Mouse (Mus musculus): ENCODE data around the gene Il17c. TPM values are rescaled to one million over a fixed set of nuclear protein-coding genes. Genes with fewer than 3 reads are reported as not detected.
A peak's percentile ranks its signal among the peaks of the same experiment; 100 is the strongest.

The Il17c gene
- polyA plus RNA-seq, 1 experiment from 2014 or later, result not detected

- Histone ChIP-seq H3K27me3 (replicated peaks; ENCODE audit: control insufficient read depth, insufficient read depth, low read length) (no peaks in the 10 kb centered on the region), H3K27ac (ENCODE audit: low read depth) (peak within 1 kb of the TSS; percentile 96), H3K4me2 (ENCODE audit: low read length) (peak within 1 kb of the TSS; percentile 82), H3K9me3 (ENCODE audit: control insufficient read depth, low read length) (no peaks in the 10 kb centered on the region), H3K36me3 (ENCODE audit: control insufficient read depth, insufficient read depth, low read length) (peaks cover 11% of the 10 kb centered on the region; the same call in 1 of the 2 replicates), H3K4me1 (replicated peaks; ENCODE audit: control insufficient read depth, insufficient read depth, low read length) (peaks cover 21% of the 10 kb centered on the region), H3K4me3 (ENCODE audit: low read depth, low read length) (peak within 1 kb of the TSS; percentile 81), H3K9ac (ENCODE audit: low read length) (peak within 1 kb of the TSS; percentile 74)
- 1% methylated on average over 47 of the region's 47 CpGs for whole genome bisulfite sequencing
- ATAC-seq (replicated peaks; ENCODE audit: low FRiP score, low TSS enrichment, low read depth), result peak; percentile 97
- peak; percentile 96 for DNase-seq (ENCODE audit: low spot score)
Measured at GRCm38 (mm10) chr8:122443262-122444006, 21.6 kb downstream of the Il17c start, which contains the start of gene Mvd. TSS of gene Mvd (minus strand) at chr8:122443422.

GRCm38 (mm10) chr8:122444058-122444748 is 22.4 kb downstream of the Il17c start:
- peak; percentile 83 for DNase-seq (ENCODE audit: low spot score)
- Histone ChIP-seq H3K9ac (ENCODE audit: low read length) (peak overlapping the region; percentile 74), H3K36me3 (ENCODE audit: control insufficient read depth, insufficient read depth, low read length) (peaks cover 8% of the 10 kb centered on the region; the same call in 1 of the 2 replicates), H3K9me3 (ENCODE audit: control insufficient read depth, low read length) (no peaks in the 10 kb centered on the region), H3K4me2 (ENCODE audit: low read length) (peak overlapping the region; percentile 82), H3K27ac (ENCODE audit: low read depth) (peak overlapping the region; percentile 96), H3K4me3 (ENCODE audit: low read depth, low read length) (peak overlapping the region; percentile 81), H3K4me1 (replicated peaks; ENCODE audit: control insufficient read depth, insufficient read depth, low read length) (peaks cover 19% of the 10 kb centered on the region), H3K27me3 (replicated peaks; ENCODE audit: control insufficient read depth, insufficient read depth, low read length) (no peaks in the 10 kb centered on the region)
- ATAC-seq (replicated peaks; ENCODE audit: low FRiP score, low TSS enrichment, low read depth), result peak; percentile 30; the same call in 1 of the 2 replicates
- WGBS, result 4% methylated on average over 19 of the region's 19 CpGs

- no peaks in the 10 kb centered on the region for H3K27me3 ChIP-seq (replicated peaks; ENCODE audit: control insufficient read depth, insufficient read depth, low read length)
- H3K36me3 ChIP-seq (ENCODE audit: control insufficient read depth, insufficient read depth, low read length), result no peaks in the 10 kb centered on the region
- H3K27ac ChIP-seq (ENCODE audit: low read depth), result peak overlapping the region; percentile 96; the same call in 1 of the 2 replicates
- ATAC-seq (replicated peaks; ENCODE audit: low FRiP score, low TSS enrichment, low read depth), result no peak
- no peak overlapping the region for H3K4me3 ChIP-seq (ENCODE audit: low read depth, low read length)
- no peak overlapping the region for H3K9ac ChIP-seq (ENCODE audit: low read length)
- H3K4me2 ChIP-seq (ENCODE audit: low read length), result peak overlapping the region; percentile 82
- WGBS, result 63% methylated on average over 3 of the region's 3 CpGs
- no peak for DNase-seq (ENCODE audit: low spot score)
- H3K4me1 ChIP-seq (replicated peaks; ENCODE audit: control insufficient read depth, insufficient read depth, low read length), result peaks cover 19% of the 10 kb centered on the region
- no peaks in the 10 kb centered on the region for H3K9me3 ChIP-seq (ENCODE audit: control insufficient read depth, low read length)
Measured at GRCm38 (mm10) chr8:122445203-122445602, 23.4 kb downstream of the Il17c start.

DNA sequence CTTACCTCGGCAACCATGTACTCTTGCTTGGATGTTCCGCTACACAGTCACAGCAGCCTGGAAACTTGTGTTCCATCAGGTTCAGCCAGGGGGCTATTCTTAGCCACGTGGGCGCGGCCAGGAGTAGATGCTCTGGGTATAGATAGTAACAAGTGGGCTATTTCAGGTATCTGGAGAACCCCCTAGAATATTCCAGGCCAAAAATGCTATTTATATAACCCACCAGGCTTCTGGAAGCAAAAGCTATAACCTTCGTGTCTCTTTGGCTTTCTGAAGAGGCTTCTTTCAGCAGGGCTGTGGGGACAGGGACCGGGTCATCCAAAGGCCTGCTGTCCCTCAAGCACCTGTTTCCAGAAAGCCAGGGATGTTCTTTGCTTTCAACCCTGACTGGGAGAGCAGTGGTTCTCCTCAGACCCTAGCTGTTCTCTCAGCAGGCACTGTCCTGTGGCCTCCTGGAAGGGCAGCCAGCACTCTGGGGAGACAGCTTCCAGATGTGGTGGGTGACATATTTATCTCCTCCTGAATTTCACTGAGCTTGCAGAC is 29.4 kb downstream of the Il17c start:
- Histone ChIP-seq H3K9ac (ENCODE audit: low read length) (no peak overlapping the region), H3K9me3 (ENCODE audit: control insufficient read depth, low read length) (no peaks in the 10 kb centered on the region), H3K4me1 (replicated peaks; ENCODE audit: control insufficient read depth, insufficient read depth, low read length) (peaks cover 9% of the 10 kb centered on the region; the same call in 1 of the 2 replicates), H3K27ac (ENCODE audit: low read depth) (peak overlapping the region; percentile 9; the same call in 1 of the 2 replicates), H3K27me3 (replicated peaks; ENCODE audit: control insufficient read depth, insufficient read depth, low read length) (no peaks in the 10 kb centered on the region), H3K36me3 (ENCODE audit: control insufficient read depth, insufficient read depth, low read length) (no peaks in the 10 kb centered on the region), H3K4me3 (ENCODE audit: low read depth, low read length) (no peak overlapping the region), H3K4me2 (ENCODE audit: low read length) (peak overlapping the region; percentile 15; the same call in 1 of the 2 replicates)
- WGBS, result 57% methylated on average over 7 of the region's 7 CpGs
- DNase-seq (ENCODE audit: low spot score) (no peak), ATAC-seq (replicated peaks; ENCODE audit: low FRiP score, low TSS enrichment, low read depth) (no peak)

- DNase-seq (ENCODE audit: low spot score) (no peak), ATAC-seq (replicated peaks; ENCODE audit: low FRiP score, low TSS enrichment, low read depth) (no peak)
- Histone ChIP-seq H3K4me2 (ENCODE audit: low read length) (no peak overlapping the region), H3K9me3 (ENCODE audit: control insufficient read depth, low read length) (no peaks in the 10 kb centered on the region), H3K27ac (ENCODE audit: low read depth) (no peak overlapping the region), H3K36me3 (ENCODE audit: control insufficient read depth, insufficient read depth, low read length) (no peaks in the 10 kb centered on the region), H3K27me3 (replicated peaks; ENCODE audit: control insufficient read depth, insufficient read depth, low read length) (peaks cover 6% of the 10 kb centered on the region; the same call in 1 of the 2 replicates), H3K4me1 (replicated peaks; ENCODE audit: control insufficient read depth, insufficient read depth, low read length) (peaks cover 9% of the 10 kb centered on the region; the same call in 1 of the 2 replicates), H3K9ac (ENCODE audit: low read length) (no peak overlapping the region), H3K4me3 (ENCODE audit: low read depth, low read length) (no peak overlapping the region)
- WGBS, result 84% methylated on average over 10 of the region's 10 CpGs
Measured at GRCm38 (mm10) chr8:122452154-122452553, 30.3 kb downstream of the Il17c start.

- WGBS, result 89% methylated on average over 6 of the region's 6 CpGs
- Histone ChIP-seq H3K4me2 (ENCODE audit: low read length) (no peak overlapping the region), H3K9me3 (ENCODE audit: control insufficient read depth, low read length) (no peaks in the 10 kb centered on the region), H3K9ac (ENCODE audit: low read length) (no peak overlapping the region), H3K4me1 (replicated peaks; ENCODE audit: control insufficient read depth, insufficient read depth, low read length) (peaks cover 9% of the 10 kb centered on the region; the same call in 1 of the 2 replicates), H3K27ac (ENCODE audit: low read depth) (no peak overlapping the region), H3K27me3 (replicated peaks; ENCODE audit: control insufficient read depth, insufficient read depth, low read length) (peaks cover 24% of the 10 kb centered on the region), H3K36me3 (ENCODE audit: control insufficient read depth, insufficient read depth, low read length) (no peaks in the 10 kb centered on the region), H3K4me3 (ENCODE audit: low read depth, low read length) (no peak overlapping the region)
- ATAC-seq (replicated peaks; ENCODE audit: low FRiP score, low TSS enrichment, low read depth), result no peak
- no peak for DNase-seq (ENCODE audit: low spot score)
Measured at GRCm38 (mm10) chr8:122454409-122454808, 32.6 kb downstream of the Il17c start.

- H3K27ac ChIP-seq (ENCODE audit: low read depth), result no peak overlapping the region
- no peak for ATAC-seq (replicated peaks; ENCODE audit: low FRiP score, low TSS enrichment, low read depth)
- H3K9me3 ChIP-seq (ENCODE audit: control insufficient read depth, low read length), result no peaks in the 10 kb centered on the region
- no peaks in the 10 kb centered on the region for H3K36me3 ChIP-seq (ENCODE audit: control insufficient read depth, insufficient read depth, low read length)
- no peak overlapping the region for H3K9ac ChIP-seq (ENCODE audit: low read length)
- peaks cover 50% of the 10 kb centered on the region for H3K27me3 ChIP-seq (replicated peaks; ENCODE audit: control insufficient read depth, insufficient read depth, low read length)
- no peak overlapping the region for H3K4me3 ChIP-seq (ENCODE audit: low read depth, low read length)
- no peak overlapping the region for H3K4me2 ChIP-seq (ENCODE audit: low read length)
- no peak for DNase-seq (ENCODE audit: low spot score)
- H3K4me1 ChIP-seq (replicated peaks; ENCODE audit: control insufficient read depth, insufficient read depth, low read length), result peaks cover 6% of the 10 kb centered on the region
- 70% methylated on average over 11 of the region's 11 CpGs for WGBS
Measured at GRCm38 (mm10) chr8:122457171-122457570, 35.4 kb downstream of the Il17c start.

GRCm38 (mm10) chr8:122459218-122459900 is 37.5 kb downstream of the Il17c start:
- peaks cover 6% of the 10 kb centered on the region for H3K4me1 ChIP-seq (replicated peaks; ENCODE audit: control insufficient read depth, insufficient read depth, low read length)
- no peak overlapping the region for H3K9ac ChIP-seq (ENCODE audit: low read length)
- 60% methylated on average over 6 of the region's 6 CpGs for WGBS
- no peaks in the 10 kb centered on the region for H3K9me3 ChIP-seq (ENCODE audit: control insufficient read depth, low read length)
- H3K4me3 ChIP-seq (ENCODE audit: low read depth, low read length), result no peak overlapping the region
- no peak overlapping the region for H3K27ac ChIP-seq (ENCODE audit: low read depth)
- peaks cover 55% of the 10 kb centered on the region for H3K27me3 ChIP-seq (replicated peaks; ENCODE audit: control insufficient read depth, insufficient read depth, low read length)
- H3K36me3 ChIP-seq (ENCODE audit: control insufficient read depth, insufficient read depth, low read length), result no peaks in the 10 kb centered on the region
- DNase-seq (ENCODE audit: low spot score) (no peak), ATAC-seq (replicated peaks; ENCODE audit: low FRiP score, low TSS enrichment, low read depth) (no peak)
- H3K4me2 ChIP-seq (ENCODE audit: low read length), result no peak overlapping the region

Data from intestine, embryonic 14.5 days (tissue).